Comparison of ENCODE assay signal across 8 mouse cellular contexts in the genomic region with DNA sequence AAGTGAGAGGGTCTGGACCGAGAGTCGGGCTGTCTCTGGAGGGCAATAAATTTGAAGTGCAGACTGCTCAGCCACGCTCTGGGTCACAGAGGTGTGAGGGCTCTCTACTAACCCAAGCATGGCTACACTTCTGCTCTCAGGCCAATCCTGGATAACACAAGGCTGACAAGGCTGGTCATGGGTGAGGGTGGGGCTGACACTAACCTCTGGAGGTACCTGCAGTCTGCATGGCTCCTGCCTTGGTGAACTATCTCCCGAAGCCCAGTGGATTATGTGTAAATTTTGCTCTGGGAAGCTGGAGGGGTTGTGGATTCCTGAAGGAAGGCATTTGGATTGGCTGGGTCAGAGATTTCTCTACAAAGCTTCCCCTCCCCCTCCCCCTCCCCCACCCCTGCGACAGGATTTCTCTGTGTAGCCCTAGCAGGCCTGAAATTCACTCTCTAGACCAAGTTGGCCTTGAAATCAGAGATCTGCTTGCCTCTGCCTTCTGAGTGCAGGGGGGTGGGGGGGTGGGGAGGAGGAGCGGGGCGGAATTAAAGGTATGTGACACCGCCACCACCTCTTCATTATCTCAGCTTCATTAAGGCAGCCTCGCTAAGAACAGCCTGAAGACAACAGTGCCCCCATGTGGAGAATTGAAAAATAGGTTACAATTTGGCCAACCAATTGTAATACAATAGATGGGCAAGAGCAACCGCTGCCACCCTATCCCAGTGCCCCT. TPM values are rescaled to one million over a fixed set of nuclear protein-coding genes. Genes with fewer than 3 reads are reported as not detected.
DNase-seq lines count a peak whose midpoint lies in the region; ATAC-seq and TF ChIP-seq lines count a peak whose summit lies in the region.

No protein-coding gene starts in this region.

- H3K9me3 ChIP-seq in ES-E14 (ENCODE audit: control insufficient read depth, insufficient read depth, low read depth, low read length), result no peaks in the 10 kb centered on the region
- H3K9me3 ChIP-seq in embryonic facial prominence, embryonic 15.5 days (replicated peaks), result no peaks in the 10 kb centered on the region
- no peaks in the 10 kb centered on the region for H3K9me3 ChIP-seq in hindbrain, embryonic 14.5 days (ENCODE audit: control insufficient read depth, low read length)

- TF ChIP-seq CTCF in bone marrow, adult 2 months (IDR thresholded peaks at IDR 0.05; ENCODE audit: control insufficient read depth, insufficient read depth, low read length), result peak; percentile 37

- H3K36me3 ChIP-seq in ES-E14 (ENCODE audit: control insufficient read depth, insufficient read depth, low read length, poor library complexity, severe bottlenecking), result no peaks in the 10 kb centered on the region
- H3K36me3 ChIP-seq in embryonic facial prominence, embryonic 15.5 days, result no peaks in the 10 kb centered on the region
- H3K36me3 ChIP-seq in hindbrain, embryonic 14.5 days (replicated peaks; ENCODE audit: control insufficient read depth, insufficient read depth), result no peaks in the 10 kb centered on the region

- TF ChIP-seq POLR2A in bone marrow, adult 2 months (IDR thresholded peaks at IDR 0.05; ENCODE audit: borderline replicate concordance, control insufficient read depth, low read depth, low read length), result no peak

- in situ Hi-C loops in ES-E14 (cut with MboI; ENCODE audit: low sequenced_read_pairs in 2 of 2, unreplicated experiment in 2 of 2), result no loop called here

- DNase-seq in ES-E14 (ENCODE audit: low read depth, low spot score), result peak; percentile 62
- DNase-seq in hindbrain, embryonic 14.5 days (ENCODE audit: low spot score), result peak; percentile 84
- peak; percentile 56 to 70 for DNase-seq in layer of hippocampus, postnatal 14 days (ENCODE audit: low spot score in 2 of 2)
- peak; percentile 82 for DNase-seq in lung, postnatal 10 days
- DNase-seq in right cerebral cortex, postnatal 36 days (ENCODE audit: low spot score in 2 of 2), result peak; percentile 12 to 16
- DNase-seq in gastrocnemius, adult 8-10 months (ENCODE audit: low spot score in 2 of 2), result no peak

- no peak for ATAC-seq in embryonic facial prominence, embryonic 15.5 days (ENCODE audit: insufficient number of reproducible peaks, low FRiP score, low TSS enrichment, low read depth)
- no peak for ATAC-seq in hindbrain, embryonic 14.5 days (ENCODE audit: low FRiP score)

- peaks cover 2 to 11% of the 10 kb centered on the region in 2 experiments; a peak in 3 of 4 replicates for H3K4me1 ChIP-seq in ES-E14 (ENCODE audit: control insufficient read depth in 2 of 2, insufficient read depth in 2 of 2, low read length in 2 of 2, poor library complexity in 1 of 2)
- H3K4me1 ChIP-seq in bone marrow, adult 2 months (ENCODE audit: control insufficient read depth, insufficient read depth, low read length), result no peaks in the 10 kb centered on the region
- peaks cover 7% of the 10 kb centered on the region; the same call in 1 of the 2 replicates for H3K4me1 ChIP-seq in embryonic facial prominence, embryonic 15.5 days
- no peaks in the 10 kb centered on the region for H3K4me1 ChIP-seq in hindbrain, embryonic 14.5 days (replicated peaks; ENCODE audit: control insufficient read depth, insufficient read depth, low read length)

- peak overlapping the region; percentile 30; the same call in 1 of the 2 replicates for H3K4me2 ChIP-seq in embryonic facial prominence, embryonic 15.5 days (replicated peaks)
- H3K4me2 ChIP-seq in hindbrain, embryonic 14.5 days (replicated peaks), result 0 out of 2 replicates have a peak overlapping the region, but pooled peaks have one; percentile 13

- 27% methylated on average over 10 of the region's 10 CpGs for WGBS in bone marrow, adult 2 months
- WGBS in embryonic facial prominence, embryonic 15.5 days, result 31% methylated on average over 10 of the region's 10 CpGs
- 38% methylated on average over 10 of the region's 10 CpGs for WGBS in hindbrain, embryonic 14.5 days

- H3K27me3 ChIP-seq in embryonic facial prominence, embryonic 15.5 days, result no peaks in the 10 kb centered on the region
- H3K27me3 ChIP-seq in hindbrain, embryonic 14.5 days (ENCODE audit: control insufficient read depth, insufficient read depth, low read length), result no peaks in the 10 kb centered on the region

- peak overlapping the region; percentile 37; the same call in 1 of the 2 replicates for H3K27ac ChIP-seq in ES-E14 (ENCODE audit: insufficient read depth, low read depth, low read length, poor library complexity, severe bottlenecking)
- no peak overlapping the region for H3K27ac ChIP-seq in bone marrow, adult 2 months (ENCODE audit: control insufficient read depth, insufficient read depth, low read depth, low read length, poor library complexity)
- no peak overlapping the region for H3K27ac ChIP-seq in embryonic facial prominence, embryonic 15.5 days (replicated peaks)
- no peak overlapping the region for H3K27ac ChIP-seq in hindbrain, embryonic 14.5 days

- peak overlapping the region; percentile 35; the same call in 1 of the 2 replicates for H3K9ac ChIP-seq in ES-E14 (ENCODE audit: insufficient read depth, low read depth, low read length, poor library complexity, severe bottlenecking)
- H3K9ac ChIP-seq in embryonic facial prominence, embryonic 15.5 days, result no peak overlapping the region
- no peak overlapping the region for H3K9ac ChIP-seq in hindbrain, embryonic 14.5 days

- peak overlapping the region in 1 of 2 experiments; percentile 7; a peak in 1 of 4 replicates for H3K4me3 ChIP-seq in ES-E14 (ENCODE audit: insufficient read depth in 1 of 2, low read depth in 1 of 2, low read length in 2 of 2, poor library complexity in 1 of 2, severe bottlenecking in 1 of 2)
- no peak overlapping the region for H3K4me3 ChIP-seq in bone marrow, adult 2 months (replicated peaks; ENCODE audit: control insufficient read depth, low read depth, low read length)
- H3K4me3 ChIP-seq in embryonic facial prominence, embryonic 15.5 days (replicated peaks), result no peak overlapping the region
- no peak overlapping the region for H3K4me3 ChIP-seq in hindbrain, embryonic 14.5 days (replicated peaks; ENCODE audit: low read length)

TF ChIP-seq in ES-E14, 5 proteins besides CTCF, POLR2A, EP300 and RAD21:
- TF ChIP-seq MAFK (IDR thresholded peaks at IDR 0.05; ENCODE audit: insufficient read depth, low read depth, low read length), result no peak
- no peak for TF ChIP-seq HCFC1 (IDR thresholded peaks at IDR 0.05; ENCODE audit: borderline replicate concordance, insufficient read depth, low read length)
- TF ChIP-seq ZNF384 (IDR thresholded peaks at IDR 0.05; ENCODE audit: low read depth, low read length), result no peak
- 0 out of 2 replicates have a peak, but pooled peaks have one; percentile 23 for TF ChIP-seq CHD2 (IDR thresholded peaks at IDR 0.05; ENCODE audit: low read depth, low read length)
- peak; percentile 77 for TF ChIP-seq ZC3H11A (IDR thresholded peaks at IDR 0.05; ENCODE audit: borderline replicate concordance, low read depth, low read length)

RNA-seq across cellular contexts. Expression of gene Cyb5r3, which starts 32.5 kb away (rescaled TPM):
- 81.5 and 94.2 TPM in 2 replicates for total RNA-seq in ES-E14 (2012; rRNA removed)
- 53.6 and 59.1 TPM in 2 replicates for polyA plus RNA-seq in bone marrow, adult 2 months (2011; ENCODE audit: insufficient read depth, insufficient read length, low replicate concordance, missing spikeins)
- 163 and 185 TPM in 2 replicates for polyA plus RNA-seq in embryonic facial prominence, embryonic 15.5 days (2015; fragmentation: Nextera tagmentation; extraction: Ambion mirVana)
- 112 and 129 TPM in 2 replicates for polyA plus RNA-seq in hindbrain, embryonic 14.5 days (2014; fragmentation: Nextera tagmentation; extraction: Ambion mirVana)
- 10 to 100 TPM; 80.9 to 89.8 TPM for total RNA-seq in layer of hippocampus, postnatal 14 days (2021)
- total RNA-seq in gastrocnemius, adult 8-10 months (2022), result 10 to 100 TPM; 40.7 to 56.5 (median 45.0) TPM

RNA-seq across cellular contexts. Expression of gene A4galt, which starts 46.7 kb away (rescaled TPM):
- total RNA-seq in ES-E14 (2012; rRNA removed), result 22.7 and 30.9 TPM in 2 replicates
- polyA plus RNA-seq in bone marrow, adult 2 months (2011; ENCODE audit: insufficient read depth, insufficient read length, low replicate concordance, missing spikeins), result 1.1 and 4.7 TPM in 2 replicates
- 4.3 and 4.7 TPM in 2 replicates for polyA plus RNA-seq in embryonic facial prominence, embryonic 15.5 days (2015; fragmentation: Nextera tagmentation; extraction: Ambion mirVana)
- 2.3 and 4.2 TPM in 2 replicates for polyA plus RNA-seq in hindbrain, embryonic 14.5 days (2014; fragmentation: Nextera tagmentation; extraction: Ambion mirVana)
- 1 to 10 TPM; 1.8 to 1.9 TPM for total RNA-seq in layer of hippocampus, postnatal 14 days (2021)
- total RNA-seq in gastrocnemius, adult 8-10 months (2022), result 1 to 10 TPM; 1.0 to 2.3 (median 2.0) TPM

RNA-seq across cellular contexts. Expression of gene Poldip3, which starts 55.7 kb away (rescaled TPM):
- total RNA-seq in ES-E14 (2012; rRNA removed), result 104 and 165 TPM in 2 replicates
- 24.6 and 42.3 TPM in 2 replicates for polyA plus RNA-seq in bone marrow, adult 2 months (2011; ENCODE audit: insufficient read depth, insufficient read length, low replicate concordance, missing spikeins)
- polyA plus RNA-seq in embryonic facial prominence, embryonic 15.5 days (2015; fragmentation: Nextera tagmentation; extraction: Ambion mirVana), result 142 and 147 TPM in 2 replicates
- polyA plus RNA-seq in hindbrain, embryonic 14.5 days (2014; fragmentation: Nextera tagmentation; extraction: Ambion mirVana), result 143 and 145 TPM in 2 replicates
- total RNA-seq in layer of hippocampus, postnatal 14 days (2021), result 10 to 100 TPM; 85.8 to 87.6 TPM
- 10 to 100 TPM; 12.3 to 18.1 (median 16.9) TPM for total RNA-seq in gastrocnemius, adult 8-10 months (2022)

Comparison
In these comparisons a context has a peak if more than half of its experiments do, and no peak if none do; other contexts are left out.
1. DNase-seq: peak in ES-E14 (single experiment), hindbrain, embryonic 14.5 days (single experiment), layer of hippocampus, postnatal 14 days (2 of 2), lung, postnatal 10 days (single experiment) and right cerebral cortex, postnatal 36 days (2 of 2); none in gastrocnemius, adult 8-10 months (0 of 2).